Mouse (Mus musculus) layer of hippocampus, adult 2 months (tissue): Measurements from ENCODE around the gene Kiss1. TPM values are rescaled to one million over a fixed set of nuclear protein-coding genes. Genes with fewer than 3 reads are reported as not detected.

Experiments
- DNase-seq, 2 experiments: peaks; one replicate each; pipeline ENCODE4 v3.0.0; 2022; ENCODE audit warnings: low spot score in 2 of 2
- H3K27ac ChIP-seq: fragments of 200-600 bp; 2 replicates; pipeline ENCODE4 v1.8.1; 2022
- H3K4me3 ChIP-seq: fragments of 200-600 bp; 2 replicates; pipeline ENCODE4 v1.8.1; 2022; ENCODE audit warnings: mild to moderate bottlenecking
- CTCF ChIP-seq: fragments of 200-600 bp; conservative IDR thresholded peaks from 2 replicates; pipeline ENCODE4 v1.8.1; 2022; ENCODE audit warnings: antibody characterized with exemption, mild to moderate bottlenecking, moderate library complexity
- total RNA-seq, 2 experiments: library from RNA; stranded (reverse); gene quantifications; 2 replicates each; pipeline ENCODE4 v1.2.3; 2021

Gene Kiss1
- total RNA-seq, 2 experiments from 2014 or later, result not detected

GRCm38 (mm10) chr1:133302540-133302939 is 19.1 kb upstream of the Kiss1 start:
- no peak for TF ChIP-seq CTCF
- DNase-seq, result no peak
- Histone ChIP-seq H3K27ac (no peak overlapping the region), H3K4me3 (no peak overlapping the region)

- H3K4me3 ChIP-seq, result no peak overlapping the region
- peak; percentile 82 for TF ChIP-seq CTCF
- peak; percentile 65 to 86 for DNase-seq
- H3K27ac ChIP-seq, result no peak overlapping the region
Measured at GRCm38 (mm10) chr1:133306842-133307241, 14.8 kb upstream of the Kiss1 start.

- DNase-seq, result peak; percentile 58 to 67
- no peak overlapping the region for H3K27ac ChIP-seq
- TF ChIP-seq CTCF, result peak; percentile 80
- no peak overlapping the region for H3K4me3 ChIP-seq
Measured at GRCm38 (mm10) chr1:133307318-133307717, 14.4 kb upstream of the Kiss1 start.

GRCm38 (mm10) chr1:133309652-133310267 is 11.9 kb upstream of the Kiss1 start, which contains the start of gene Golt1a:
Golt1a (plus strand) TSS chr1:133309800.
- no peak for TF ChIP-seq CTCF
- H3K4me3 ChIP-seq, result no peak within 1 kb of the TSS
- H3K27ac ChIP-seq, result no peak within 1 kb of the TSS
- DNase-seq, result no peak

- peak; percentile 55 for TF ChIP-seq CTCF
- Histone ChIP-seq H3K4me3 (no peak overlapping the region), H3K27ac (no peak overlapping the region)
- no peak for DNase-seq
Measured at GRCm38 (mm10) chr1:133311240-133311639, 10.4 kb upstream of the Kiss1 start.

- no peak for TF ChIP-seq CTCF
- no peak overlapping the region for H3K4me3 ChIP-seq
- DNase-seq, result peak; percentile 51 to 81
- no peak overlapping the region for H3K27ac ChIP-seq
Measured at GRCm38 (mm10) chr1:133311946-133312345, 9.7 kb upstream of the Kiss1 start.

- peak; percentile 93 for TF ChIP-seq CTCF
- no peak overlapping the region for H3K27ac ChIP-seq
- H3K4me3 ChIP-seq, result no peak overlapping the region
- DNase-seq, result peak; percentile 51 to 74
Measured at GRCm38 (mm10) chr1:133314364-133314763, 7.3 kb upstream of the Kiss1 start.

GRCm38 (mm10) chr1:133315775-133316174 is 5.9 kb upstream of the Kiss1 start:
- TF ChIP-seq CTCF, result no peak
- no peak overlapping the region for H3K4me3 ChIP-seq
- H3K27ac ChIP-seq, result no peak overlapping the region
- no peak for DNase-seq

- no peak overlapping the region for H3K27ac ChIP-seq
- DNase-seq, result no peak
- TF ChIP-seq CTCF, result no peak
- no peak overlapping the region for H3K4me3 ChIP-seq
Measured at GRCm38 (mm10) chr1:133316577-133316976, 5.1 kb upstream of the Kiss1 start.

GRCm38 (mm10) chr1:133317149-133317548 is 4.5 kb upstream of the Kiss1 start:
- no peak overlapping the region for H3K4me3 ChIP-seq
- TF ChIP-seq CTCF, result peak; percentile 72
- no peak overlapping the region for H3K27ac ChIP-seq
- no peak for DNase-seq

GRCm38 (mm10) chr1:133323333-133323732 is 1.7 kb downstream of the Kiss1 start:
- Histone ChIP-seq H3K4me3 (no peak overlapping the region), H3K27ac (no peak overlapping the region)
- TF ChIP-seq CTCF, result no peak
- no peak for DNase-seq

- no peak for DNase-seq
- no peak overlapping the region for H3K27ac ChIP-seq
- TF ChIP-seq CTCF, result no peak
- no peak overlapping the region for H3K4me3 ChIP-seq
Measured at GRCm38 (mm10) chr1:133325951-133326350, 4.3 kb downstream of the Kiss1 start.

- TF ChIP-seq CTCF, result no peak
- no peak for DNase-seq
- Histone ChIP-seq H3K27ac (no peak overlapping the region), H3K4me3 (no peak overlapping the region)
Measured at GRCm38 (mm10) chr1:133327094-133327493, 5.4 kb downstream of the Kiss1 start.

GRCm38 (mm10) chr1:133328299-133328795 is 6.7 kb downstream of the Kiss1 start:
- no peak for DNase-seq
- Histone ChIP-seq H3K27ac (no peak overlapping the region), H3K4me3 (no peak overlapping the region)
- no peak for TF ChIP-seq CTCF
